Mouse (Mus musculus): ENCODE results near the gene Gria4. TPM values are rescaled to one million over a fixed set of nuclear protein-coding genes. Genes with fewer than 3 reads are reported as not detected.
"Not testable (repeated sequence)": the region's sequence is repeated elsewhere in the genome, so short reads cannot be mapped to it uniquely, and the experiment has no call there.

The Gria4 gene
- total RNA-seq, 1 experiment from 2014 or later: 1.9 TPM

GRCm38 (mm10) chr9:4555415-4555959 is 240.5 kb downstream of the Gria4 start:
- no peak for DNase-seq

GRCm38 (mm10) chr9:4539218-4539617 is 256.8 kb downstream of the Gria4 start:
- DNase-seq: no peak

- peak; percentile 9 for DNase-seq
Measured at GRCm38 (mm10) chr9:4536514-4537150, 259.4 kb downstream of the Gria4 start.

DNA sequence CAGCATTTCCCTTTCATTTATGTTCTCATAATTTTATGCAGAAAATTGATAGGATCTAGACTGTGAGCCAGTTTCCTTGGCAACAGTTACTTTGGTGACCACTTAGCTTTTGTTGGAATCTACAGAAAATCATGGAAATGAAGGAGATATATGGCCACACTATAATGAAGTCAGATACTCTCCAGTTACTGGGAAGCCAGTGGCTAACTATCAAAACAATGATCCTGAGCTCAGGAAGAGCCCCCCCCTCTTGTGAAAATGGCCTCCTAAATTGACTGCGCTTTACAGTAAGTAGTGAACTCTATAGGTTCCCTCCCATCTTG is 281.5 kb downstream of the Gria4 start:
- DNase-seq: no peak

DNA sequence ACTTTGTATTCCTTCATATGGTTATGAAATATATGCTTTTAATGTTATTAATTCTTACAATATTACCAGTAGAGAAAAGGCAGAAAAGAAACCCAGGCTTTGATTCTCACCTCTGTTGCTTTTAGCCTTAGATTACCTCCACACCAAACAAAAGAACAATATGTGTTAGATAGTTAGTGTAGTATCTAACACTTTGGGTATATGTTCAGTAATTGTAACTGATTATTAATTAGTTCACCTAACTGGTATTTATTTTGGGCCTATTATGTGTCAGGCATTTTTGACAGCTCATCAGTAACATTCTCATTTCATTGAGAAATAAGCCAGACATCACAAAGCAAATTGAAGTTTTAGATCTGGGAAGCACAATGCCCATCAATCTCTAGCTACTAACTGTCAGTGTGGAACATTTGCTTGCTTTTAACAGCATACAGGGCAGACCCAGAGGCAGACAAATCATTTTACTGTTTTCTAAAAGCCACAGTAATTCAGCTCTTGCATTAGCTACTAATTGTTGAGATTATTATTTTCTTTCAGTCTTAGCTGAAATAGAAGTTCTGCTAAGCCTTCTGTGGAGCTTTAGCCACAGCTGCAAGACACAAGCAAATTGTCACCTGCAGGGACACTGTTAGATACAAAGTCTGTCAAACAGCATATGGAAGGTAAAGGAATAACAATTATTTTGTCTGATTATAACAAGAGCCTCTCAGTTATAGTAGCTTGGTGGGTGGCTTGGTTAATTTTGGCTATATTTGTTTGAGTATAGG is 282.1 kb downstream of the Gria4 start:
- no peak for DNase-seq

- DNase-seq: no peak
Measured at GRCm38 (mm10) chr9:4506086-4506485, 289.9 kb downstream of the Gria4 start.

DNA sequence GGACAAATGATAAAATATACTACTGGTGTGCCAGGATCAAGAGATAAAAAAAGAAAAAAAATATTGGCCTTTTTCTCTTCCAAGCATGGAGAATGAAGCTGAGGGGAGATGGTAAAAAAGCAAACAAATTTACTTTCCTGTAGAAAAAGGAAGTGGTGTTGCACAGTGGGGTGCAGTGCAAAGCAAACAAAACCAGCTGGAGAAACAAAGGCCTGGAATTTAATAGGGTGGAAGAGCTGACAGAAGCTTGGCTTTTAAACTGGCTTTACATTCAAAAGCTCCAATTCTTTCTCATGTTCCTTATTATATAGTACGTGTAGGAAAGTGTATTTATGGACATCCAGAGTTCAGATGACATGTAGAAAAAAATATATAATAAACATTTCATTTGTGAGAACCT is 290.9 kb downstream of the Gria4 start:
- no peak for DNase-seq

DNA sequence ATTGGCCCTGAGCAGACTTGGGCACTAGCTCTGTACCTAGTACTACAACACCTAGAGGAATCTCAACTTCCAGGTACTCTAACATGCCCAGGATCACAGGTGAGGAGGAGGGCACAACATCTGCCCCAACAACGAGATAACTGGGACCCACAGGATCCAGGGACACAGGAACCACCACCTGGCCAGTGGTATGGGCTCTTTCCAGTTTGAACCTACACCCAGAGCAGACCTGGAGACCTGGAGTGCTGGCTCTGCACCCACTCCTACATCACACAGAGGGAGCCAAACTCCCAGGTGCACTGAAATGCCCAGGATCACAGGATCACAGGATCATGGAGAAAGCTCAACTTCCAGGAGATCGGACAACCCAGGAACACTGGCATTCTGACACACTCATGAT is 309.6 kb downstream of the Gria4 start:
- DNase-seq: no peak

DNA sequence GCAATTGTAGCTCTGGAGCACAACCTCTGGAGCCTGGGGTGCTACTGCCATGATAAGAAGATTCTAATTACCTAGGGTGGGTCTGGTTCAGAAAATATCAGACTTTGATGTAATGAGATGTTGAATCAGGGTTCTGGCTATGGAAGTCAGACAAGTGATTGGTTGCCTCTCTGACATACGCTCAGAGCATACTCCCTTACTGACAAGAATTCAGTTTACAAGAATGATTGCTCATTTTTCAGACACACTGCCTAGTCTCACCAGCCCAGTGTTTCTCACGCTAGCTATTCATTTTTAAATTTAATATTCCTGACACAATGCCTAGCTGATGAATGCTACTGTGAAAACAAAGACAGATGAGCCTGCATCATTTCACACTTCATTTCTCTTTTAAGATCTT is 311.5 kb downstream of the Gria4 start:
- no peak for DNase-seq

DNA sequence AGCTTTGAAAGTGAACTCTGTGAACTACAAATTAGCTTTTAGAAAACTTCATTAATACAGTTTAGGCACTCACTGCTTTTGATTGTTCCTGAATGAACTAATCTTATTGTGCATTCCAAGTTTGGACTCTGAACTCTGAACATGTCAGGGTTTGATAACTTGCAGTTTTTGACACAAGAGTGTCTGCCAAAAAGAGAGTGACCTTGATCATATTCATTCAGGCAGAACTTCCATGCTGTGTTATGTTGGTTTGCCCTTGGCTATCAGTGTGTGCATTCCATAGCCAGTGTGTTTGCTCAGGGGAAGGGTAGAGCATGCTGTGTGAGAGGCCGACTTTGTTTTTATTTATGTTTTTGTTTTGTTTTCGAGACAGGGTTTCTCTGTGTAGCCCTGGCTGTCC is 325.2 kb downstream of the Gria4 start:
- no peak for DNase-seq

GRCm38 (mm10) chr9:4459456-4460070 is 336.5 kb downstream of the Gria4 start:
- no peak for DNase-seq

DNA sequence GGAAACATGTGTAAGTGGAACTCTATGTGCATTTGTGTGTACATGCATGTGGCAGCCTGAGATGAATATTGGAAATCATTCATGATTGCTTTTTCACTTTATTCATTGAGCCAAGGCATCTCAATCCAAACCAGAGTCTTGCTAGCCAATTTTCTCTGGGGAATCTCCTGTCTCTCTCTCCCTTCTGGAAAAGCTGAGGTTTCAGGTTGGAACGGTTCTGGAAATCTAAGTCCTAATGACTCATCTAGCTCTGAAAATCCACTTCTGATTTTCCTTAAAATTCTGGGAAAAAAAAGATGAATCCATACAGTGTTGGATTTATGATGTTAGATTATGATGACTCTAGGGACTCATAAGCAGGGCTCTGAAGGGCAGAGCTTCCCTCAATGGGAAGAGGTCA is 337.8 kb downstream of the Gria4 start:
- DNase-seq: no peak

DNA sequence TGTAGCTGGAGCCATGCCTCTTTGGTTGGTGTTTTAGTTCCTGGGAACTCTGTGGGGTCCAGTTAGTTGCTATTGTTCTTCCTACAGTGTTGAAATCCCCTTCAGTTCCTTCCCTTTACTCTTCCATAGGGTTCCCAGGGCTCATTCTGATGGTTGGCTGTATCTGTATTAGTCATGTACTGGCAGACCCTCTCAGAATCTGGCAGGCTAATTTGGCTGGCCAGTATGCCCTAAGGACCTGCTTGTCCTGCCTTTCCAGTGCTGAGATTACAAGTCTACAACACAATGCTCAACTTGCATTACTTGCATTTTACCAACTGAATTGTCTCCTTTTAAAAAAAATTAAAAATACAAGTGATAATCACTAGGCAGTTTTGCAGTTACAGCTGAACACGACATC is 338.4 kb downstream of the Gria4 start:
- no peak for DNase-seq

GRCm38 (mm10) chr9:4442908-4443307 is 353.1 kb downstream of the Gria4 start:
- peak; percentile 62 for DNase-seq

- DNase-seq: not testable (repeated sequence)
Measured at GRCm38 (mm10) chr9:4400801-4401200, 395.2 kb downstream of the Gria4 start.

DNA sequence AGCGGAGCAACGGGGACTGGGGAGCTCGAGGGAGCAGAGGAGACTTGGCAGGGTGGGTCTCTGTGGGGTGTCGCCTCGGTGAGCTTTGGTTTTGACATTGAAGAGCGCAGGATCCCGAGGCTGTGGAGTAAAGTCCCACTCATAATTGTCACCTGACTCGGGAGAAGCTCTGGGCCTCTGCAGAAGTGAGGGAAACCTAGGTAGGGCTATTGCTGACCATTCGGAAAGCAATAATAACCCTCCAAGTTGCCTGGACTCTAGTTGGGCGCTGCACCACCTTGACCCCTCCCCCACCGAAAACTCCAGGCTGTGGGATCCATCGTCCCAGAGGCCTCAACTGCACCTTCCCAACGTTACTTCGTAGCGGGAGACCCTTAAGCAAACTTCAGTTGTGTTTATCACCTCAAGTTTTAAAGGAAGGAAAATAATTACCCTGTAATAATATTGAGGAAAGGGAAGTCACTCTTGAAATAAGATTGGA is 419.4 kb downstream of the Gria4 start:
- DNase-seq: peak; percentile 53

- DNase-seq: peak; percentile 99
Measured at GRCm38 (mm10) chr9:4375828-4376639, 420.0 kb downstream of the Gria4 start, which contains the start of gene Msantd4. TSS of gene Msantd4 (plus strand) at chr9:4376562.

Small RNA genes within 50 kb of the gene (microRNA-seq; reads per million reads assigned to microRNA genes)
- gene Gm23811: 0 reads per million in 2 experiments
- gene Gm23992: 0 reads per million in 2 experiments

Measured in adrenal gland, postnatal 14 days (tissue).